Mouse (Mus musculus): ENCODE data around the gene Psg26. TPM values are rescaled to one million over a fixed set of nuclear protein-coding genes. Genes with fewer than 3 reads are reported as not detected.

Gene Psg26
- total RNA-seq (2023) = not detected

DNA sequence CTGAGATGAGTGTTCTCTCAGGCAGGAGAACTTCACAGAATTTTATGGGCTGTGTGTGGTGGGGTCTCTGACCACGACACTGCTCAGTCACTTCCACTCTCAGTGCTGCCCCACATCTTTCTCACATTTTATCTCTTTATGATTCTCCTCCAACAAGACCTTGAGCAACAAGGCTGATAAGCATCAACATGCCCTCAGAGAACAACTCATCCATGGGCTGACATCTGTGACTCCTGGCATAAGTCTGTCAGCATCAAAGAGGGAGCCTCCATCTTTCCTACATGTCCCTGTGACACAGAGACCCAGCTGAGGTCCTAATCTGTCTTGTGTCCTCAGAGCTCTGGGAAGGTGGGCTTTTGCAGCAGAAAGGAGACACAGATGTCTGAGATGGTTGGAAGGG is at the start of gene Psg26:
Gene Psg26, minus strand, starts transcription at position 101 of the 400 bp plus-strand sequence.

DNA sequence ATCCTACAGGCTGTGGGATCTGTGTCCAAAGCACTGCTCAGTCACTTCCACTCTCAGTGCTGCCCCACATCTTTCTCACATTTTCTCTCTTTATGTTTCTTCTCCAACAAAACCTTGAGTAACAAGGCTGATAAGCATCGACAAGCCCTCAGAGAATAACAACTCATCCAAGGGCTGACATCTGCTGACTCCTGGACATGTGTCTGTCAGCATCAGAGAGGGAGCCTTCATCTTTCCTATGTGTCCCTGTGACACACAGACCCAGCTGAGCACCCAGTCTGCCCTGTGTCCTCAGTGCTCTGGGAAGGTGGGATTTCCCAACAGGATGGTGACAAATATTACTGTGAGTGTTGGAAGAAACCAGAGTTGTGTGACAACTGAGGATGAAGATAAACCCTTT is 48.2 kb upstream of the Psg26 start, which contains the start of gene Psg25:
Gene Psg25, minus strand, starts transcription at position 101 of the 400 bp plus-strand sequence.

DNA sequence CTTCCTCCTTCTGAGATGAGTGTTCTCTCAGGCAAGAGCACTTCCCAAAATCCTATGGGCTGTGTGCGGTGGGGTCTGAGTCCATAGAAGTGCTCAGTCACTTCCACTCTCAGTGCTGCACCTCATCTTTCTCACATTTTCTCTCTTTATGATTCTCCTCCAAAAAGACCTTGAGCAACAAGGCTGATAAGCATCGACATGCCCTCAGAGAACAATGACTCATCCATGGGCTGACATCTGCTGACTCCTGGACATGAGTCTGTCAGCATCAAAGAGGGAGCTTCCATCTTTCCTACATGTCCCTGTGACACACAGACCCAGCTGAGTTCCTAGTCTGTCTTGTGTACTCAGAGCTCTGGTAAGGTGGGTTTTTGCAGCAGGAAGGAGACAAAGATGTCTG is 52.0 kb downstream of the Psg26 start, which contains the start of gene Psg28:
Gene Psg28, minus strand, starts transcription at position 101 of the 400 bp plus-strand sequence.

Other genes starting within 250 kb of the Psg26 start
- not detected for gene Mill1, start 238.8 kb downstream of the Psg26 start, total RNA-seq (2023)
- not detected for gene Psg18, start 129.2 kb downstream of the Psg26 start, total RNA-seq (2023)
- not detected for gene Psg28, start 52.1 kb downstream of the Psg26 start, total RNA-seq (2023)
- gene Psg25, start 48.1 kb upstream of the Psg26 start, total RNA-seq (2023) = not detected
- gene Psg27, start 83.1 kb upstream of the Psg26 start, total RNA-seq (2023) = not detected
- not detected for gene Psg23, start 132.3 kb upstream of the Psg26 start, total RNA-seq (2023)
- gene Psg21, start 172.5 kb upstream of the Psg26 start, total RNA-seq (2023) = not detected
- not detected for gene Psg20, start 202.0 kb upstream of the Psg26 start, total RNA-seq (2023)
- gene Psg22, start 233.9 kb upstream of the Psg26 start, total RNA-seq (2023) = not detected